Mouse (Mus musculus) forebrain, embryonic 10.5 days (tissue): Measurements from ENCODE around the gene Atg16l1. TPM values are rescaled to one million over a fixed set of nuclear protein-coding genes. Genes with fewer than 3 reads are reported as not detected.

Source experiments
- polyA plus RNA-seq: library from polyadenylated mRNA; unstranded; fragments of >200 nt; fragmentation: Nextera tagmentation; extraction: Ambion mirVana; gene quantifications from 2 replicates; pipeline ENCODE4 v1.2.1, GENCODE M21; 2016

Gene Atg16l1
- polyA plus RNA-seq, 1 experiment from 2014 or later = 36.0 TPM

Other genes starting within 250 kb of the Atg16l1 start
- not detected in 2 replicates for gene Neu2, start 246.0 kb upstream of the Atg16l1 start, polyA plus RNA-seq
- gene Ngef, start 182.0 kb upstream of the Atg16l1 start, polyA plus RNA-seq = 3.6 and 4.7 TPM in 2 replicates
- gene Inpp5d, start 135.6 kb upstream of the Atg16l1 start, polyA plus RNA-seq = 2.8 and 4.1 TPM in 2 replicates
- 3.3 and 3.6 TPM in 2 replicates for gene Sag, start 47.8 kb downstream of the Atg16l1 start, polyA plus RNA-seq
- gene Dgkd, start 97.4 kb downstream of the Atg16l1 start, polyA plus RNA-seq = 39.3 and 42.4 TPM in 2 replicates